Mouse (Mus musculus) G1E (cell line): ENCODE results near the gene Eid2. TPM values are rescaled to one million over a fixed set of nuclear protein-coding genes. Genes with fewer than 3 reads are reported as not detected.

Source experiments
- ATAC-seq: 2 replicates; pipeline ENCODE4 v1.8.0; 2016; ENCODE audit warnings: mild to moderate bottlenecking; ENCODE audit not compliant: insufficient number of reproducible peaks, poor library complexity, low FRiP score, severe bottlenecking; ENCODE audit errors: extremely low read depth
- DNase-seq: peaks from one replicate; pipeline ENCODE4 v3.0.0; 2012; ENCODE audit warnings: low spot score
- H3K27me3 ChIP-seq: 2 replicates; pipeline ENCODE4 v1.6.1; 2012; ENCODE audit warnings: mild to moderate bottlenecking, low read length, inconsistent platforms; ENCODE audit not compliant: insufficient read depth
- H3K36me3 ChIP-seq: replicated peaks from 2 replicates; pipeline ENCODE3; 2012; ENCODE audit warnings: mild to moderate bottlenecking, inconsistent platforms
- H3K4me1 ChIP-seq: 2 replicates; pipeline ENCODE4 v1.6.1; 2012; ENCODE audit warnings: low read depth, low read length, inconsistent platforms, mixed read lengths; ENCODE audit not compliant: insufficient read depth
- H3K4me3 ChIP-seq: 2 replicates; pipeline ENCODE4 v1.5.1; 2012; ENCODE audit warnings: low read depth, mild to moderate bottlenecking, inconsistent platforms, low read length, moderate library complexity, mixed read lengths
- H3K9me3 ChIP-seq: replicated peaks from 2 replicates; pipeline ENCODE4 v1.6.1; 2012; ENCODE audit warnings: inconsistent platforms
- CTCF ChIP-seq: IDR thresholded peaks from 2 replicates; pipeline ENCODE4 v1.5.1; 2012; ENCODE audit warnings: low read depth, low read length, inconsistent platforms, mixed read lengths
- GATA1 ChIP-seq: IDR thresholded peaks from 2 replicates; pipeline ENCODE4 v1.6.1; 2012; ENCODE audit warnings: borderline replicate concordance, low read length, inconsistent platforms, mixed read lengths
- GATA2 ChIP-seq: IDR thresholded peaks from 2 replicates; pipeline ENCODE4 v1.6.1; 2012; ENCODE audit warnings: low read depth, low read length, inconsistent platforms, borderline replicate concordance
- POLR2AphosphoS5 ChIP-seq: IDR thresholded peaks from 2 replicates; pipeline ENCODE4 v1.6.1; 2012; ENCODE audit warnings: low read depth, low read length, inconsistent platforms; ENCODE audit not compliant: insufficient replicate concordance
- TAL1 ChIP-seq: conservative IDR thresholded peaks from 2 replicates; pipeline ENCODE4 v1.6.1; 2012; ENCODE audit warnings: low read depth, low read length, inconsistent platforms, mixed read lengths
- polyA plus RNA-seq: library from polyadenylated mRNA; stranded (reverse); fragments of >175 nt; gene quantifications from 2 replicates; pipeline ENCODE4 v1.2.3, GENCODE M21; 2012
- total RNA-seq, 2 experiments: library from RNA; stranded (forward) in 1 of 2; stranded (reverse) in 1 of 2; fragments of 200-1000 nt in 1 of 2; fragments of >200 nt in 1 of 2; fragmentation: Nextera tagmentation in 1 of 2; gene quantifications; 2 replicates each; pipeline ENCODE4 v1.2.3; 2014 to 2017

The Eid2 gene
- total and polyA plus RNA-seq, 3 experiments = 18.0 to 51.7 (median 23.5) TPM

- ATAC-seq = no peak
- H3K4me1 ChIP-seq = peaks cover 12% of the 10 kb centered on the region
- H3K36me3 ChIP-seq = no peaks in the 10 kb centered on the region
- H3K4me3 ChIP-seq = no peak within 1 kb of the TSS
- peaks cover 67% of the 10 kb centered on the region for H3K27me3 ChIP-seq
- DNase-seq = no peak
- peaks cover 14% of the 10 kb centered on the region for H3K9me3 ChIP-seq
- TF ChIP-seq CTCF (no peak), TAL1 (no peak), GATA1 (no peak), GATA2 (no peak), POLR2AphosphoS5 (no peak)
Measured at GRCm38 (mm10) chr7:28290638-28291590, 23.2 kb downstream of the Eid2 start, which contains the start of gene Selenov. TSS of gene Selenov (minus strand) at chr7:28291186.

GRCm38 (mm10) chr7:28294481-28294880, 26.8 kb downstream of the Eid2 start:
- TF ChIP-seq POLR2AphosphoS5 (no peak), GATA2 (no peak), CTCF (no peak), GATA1 (no peak), TAL1 (no peak)
- DNase-seq (peak; percentile 55), ATAC-seq (no peak)
- Histone ChIP-seq H3K9me3 (peaks cover 7% of the 10 kb centered on the region), H3K4me3 (peak overlapping the region; percentile 63; the same call in 1 of the 2 replicates), H3K4me1 (peaks cover 10% of the 10 kb centered on the region), H3K27me3 (peaks cover 58% of the 10 kb centered on the region), H3K36me3 (no peaks in the 10 kb centered on the region)

- peaks cover 33% of the 10 kb centered on the region for H3K4me1 ChIP-seq
- peaks cover 40% of the 10 kb centered on the region for H3K27me3 ChIP-seq
- H3K9me3 ChIP-seq = peaks cover 7% of the 10 kb centered on the region
- peaks cover 11% of the 10 kb centered on the region for H3K36me3 ChIP-seq
- no peak overlapping the region for H3K4me3 ChIP-seq
- ATAC-seq = no peak
- peak; percentile 48 for DNase-seq
- TF ChIP-seq POLR2AphosphoS5 = no peak
- 0 out of 2 replicates have a peak, but pooled peaks have one; percentile 17 for TF ChIP-seq CTCF
Measured at GRCm38 (mm10) chr7:28298837-28299625, 31.4 kb downstream of the Eid2 start.

GRCm38 (mm10) chr7:28301616-28302433, 34.1 kb downstream of the Eid2 start, which contains the start of gene Dll3:
TSS of gene Dll3 (minus strand) at chr7:28302238.
- DNase-seq (peak; percentile 84), ATAC-seq (no peak; the same call in 1 of the 2 replicates)
- Histone ChIP-seq H3K36me3 (peaks cover 38% of the 10 kb centered on the region), H3K9me3 (no peaks in the 10 kb centered on the region), H3K4me1 (peaks cover 28% of the 10 kb centered on the region), H3K4me3 (peak within 1 kb of the TSS; percentile 47; the same call in 1 of the 2 replicates), H3K27me3 (peaks cover 21% of the 10 kb centered on the region)
- no peak for TF ChIP-seq POLR2AphosphoS5

GRCm38 (mm10) chr7:28305641-28306040, 38.0 kb downstream of the Eid2 start:
- H3K9me3 ChIP-seq = no peaks in the 10 kb centered on the region
- peaks cover 65% of the 10 kb centered on the region for H3K4me1 ChIP-seq
- peaks cover 77% of the 10 kb centered on the region for H3K36me3 ChIP-seq
- H3K27me3 ChIP-seq = peaks cover 4% of the 10 kb centered on the region; the same call in 1 of the 2 replicates
- TF ChIP-seq GATA1 = no peak
- no peak for TF ChIP-seq TAL1
- TF ChIP-seq CTCF = no peak
- TF ChIP-seq GATA2 = no peak
- TF ChIP-seq POLR2AphosphoS5 = no peak
- ATAC-seq (no peak), DNase-seq (no peak)
- no peak overlapping the region for H3K4me3 ChIP-seq

GRCm38 (mm10) chr7:28306216-28306615, 38.5 kb downstream of the Eid2 start:
- Histone ChIP-seq H3K36me3 (peaks cover 80% of the 10 kb centered on the region), H3K4me1 (peaks cover 70% of the 10 kb centered on the region), H3K9me3 (no peaks in the 10 kb centered on the region), H3K4me3 (no peak overlapping the region), H3K27me3 (peaks cover 2% of the 10 kb centered on the region; the same call in 1 of the 2 replicates)
- ATAC-seq (no peak), DNase-seq (no peak)
- TF ChIP-seq GATA1 = no peak
- TF ChIP-seq GATA2 = no peak
- no peak for TF ChIP-seq POLR2AphosphoS5
